Mouse (Mus musculus) E14TG2a.4 (cell line): ENCODE data around the gene Mettl16.

Experiments used
- CTCF ChIP-seq: conservative IDR thresholded peaks from 2 replicates; pipeline ENCODE4 v1.5.1; 2014; ENCODE audit warnings: low read length
- NANOG ChIP-seq: IDR thresholded peaks from 2 replicates; pipeline ENCODE4 v1.6.1; 2014; ENCODE audit warnings: borderline replicate concordance, low read length, mixed read lengths
- POU5F1 ChIP-seq: IDR thresholded peaks from 2 replicates; pipeline ENCODE4 v1.6.1; 2014; ENCODE audit warnings: low read length, borderline replicate concordance

DNA sequence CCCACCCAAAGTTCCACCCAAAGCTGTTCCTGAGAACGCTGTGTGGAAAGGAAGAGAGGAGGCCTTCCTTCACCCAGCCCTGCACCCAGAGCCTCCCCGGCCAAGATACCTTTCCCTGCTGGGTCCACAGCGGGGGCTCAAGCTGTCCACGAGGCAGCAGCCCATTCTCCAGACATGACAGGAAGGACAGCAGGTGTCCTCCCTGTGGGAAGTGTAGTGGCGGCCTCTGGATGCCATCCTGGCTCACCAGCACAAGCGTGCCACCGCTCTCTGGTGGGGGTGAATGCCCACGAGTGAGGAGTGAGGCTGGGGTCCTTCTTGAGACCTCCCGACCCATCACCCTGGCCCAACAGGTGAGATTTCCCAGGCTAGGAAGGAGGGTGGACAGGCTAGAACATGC is 94.6 kb downstream of the Mettl16 start:
- TF ChIP-seq CTCF (no peak), NANOG (no peak), POU5F1 (no peak)
